Mouse (Mus musculus): ENCODE data around the gene Lonp2. TPM values are rescaled to one million over a fixed set of nuclear protein-coding genes. Genes with fewer than 3 reads are reported as not detected.
A peak's percentile ranks its signal among the peaks of the same experiment; 100 is the strongest.

Gene Lonp2
- total RNA-seq, 2 experiments from 2014 or later, result 59.3 to 68.4 TPM

DNA sequence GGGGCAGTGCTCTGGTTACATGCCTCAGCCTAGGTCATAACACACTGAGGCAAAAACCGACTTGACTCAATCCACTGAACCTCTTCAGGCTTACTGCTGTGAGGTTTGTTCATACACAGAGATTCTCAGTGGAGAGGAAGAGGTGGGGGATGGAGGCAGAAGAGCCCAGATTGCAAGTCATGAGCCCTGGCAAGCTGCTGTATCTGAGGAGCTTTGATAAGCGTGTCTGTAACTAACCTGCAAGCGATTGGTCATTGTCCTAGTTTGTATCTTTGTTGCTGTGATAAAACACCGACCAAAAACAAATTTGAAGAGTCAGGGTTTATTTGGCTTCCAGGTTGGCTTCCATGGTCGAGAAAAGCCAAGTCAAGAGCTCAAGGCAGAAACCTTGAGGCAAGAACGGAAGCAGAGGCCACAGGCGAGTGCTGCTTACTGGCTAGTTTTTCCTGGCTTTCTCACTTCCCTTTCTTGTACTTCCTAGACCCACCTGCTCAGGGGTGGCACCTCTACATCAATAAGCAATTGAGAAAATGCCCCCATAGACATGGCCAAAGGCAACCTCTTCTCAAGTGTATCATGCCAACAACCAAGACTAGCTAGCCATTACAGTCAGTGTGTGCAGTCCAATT is 6.0 kb upstream of the Lonp2 start:
- no peak for DNase-seq (ENCODE audit: low spot score in 2 of 2)

DNA sequence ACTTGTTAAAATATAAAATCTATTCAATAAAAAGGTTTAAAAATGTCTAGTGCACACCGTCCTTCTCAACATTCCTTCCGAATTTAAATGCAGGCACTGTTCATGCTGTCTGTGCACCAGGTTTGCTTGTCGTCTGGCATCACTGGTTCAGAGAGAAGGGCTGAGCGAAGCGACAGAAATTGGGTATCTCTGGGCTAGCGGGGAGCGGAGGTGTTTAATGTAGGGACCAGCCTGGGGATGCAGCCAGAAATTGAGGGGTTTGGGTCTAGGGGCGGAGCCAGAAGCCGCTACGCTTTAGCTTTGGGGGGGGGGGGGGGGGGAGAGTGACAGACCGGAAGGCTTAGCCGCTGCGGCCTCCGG is 312 bp upstream of the Lonp2 start:
- no peak for DNase-seq (ENCODE audit: low spot score in 2 of 2)

DNA sequence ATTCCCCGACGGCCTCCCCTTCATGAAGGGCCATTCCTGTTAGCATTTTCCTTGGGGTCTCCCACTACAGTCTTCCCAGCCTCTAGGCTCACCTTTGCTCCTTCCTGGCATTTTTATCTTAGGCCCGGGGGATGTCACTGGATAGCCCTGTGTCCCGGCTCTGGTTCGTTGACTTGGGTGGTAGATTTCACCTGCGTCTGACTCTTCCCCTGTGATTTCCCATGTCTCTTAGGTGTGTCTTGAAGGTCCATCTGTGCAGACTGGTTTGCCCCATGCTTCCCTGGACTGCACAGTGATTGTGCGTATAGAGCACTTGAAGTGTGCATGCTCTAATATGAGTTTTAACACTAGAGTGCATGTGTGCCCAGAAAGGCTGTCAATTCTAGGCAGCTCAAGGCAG is 1.1 kb downstream of the Lonp2 start:
- no peak for DNase-seq (ENCODE audit: low spot score in 2 of 2)

DNA sequence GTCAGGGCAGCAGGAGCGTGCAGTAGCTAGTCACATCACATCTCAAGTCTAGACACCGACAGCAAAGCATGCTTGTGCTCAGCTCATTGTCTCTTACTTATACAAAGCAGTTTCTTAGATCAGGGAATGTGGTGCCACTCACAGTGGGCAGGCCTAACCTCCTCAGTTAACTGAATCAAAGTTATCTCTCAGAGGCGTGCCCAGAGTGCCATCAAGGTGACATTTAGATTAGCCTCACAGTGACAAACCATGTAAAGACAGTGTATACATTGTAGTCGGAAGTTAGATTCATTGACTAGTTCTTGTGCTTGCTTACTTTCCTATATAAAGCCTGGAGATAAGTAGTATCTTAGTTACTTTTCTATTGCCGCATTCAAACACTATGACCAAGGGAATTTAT is 6.4 kb downstream of the Lonp2 start:
- no peak for DNase-seq (ENCODE audit: low spot score in 2 of 2)

DNA sequence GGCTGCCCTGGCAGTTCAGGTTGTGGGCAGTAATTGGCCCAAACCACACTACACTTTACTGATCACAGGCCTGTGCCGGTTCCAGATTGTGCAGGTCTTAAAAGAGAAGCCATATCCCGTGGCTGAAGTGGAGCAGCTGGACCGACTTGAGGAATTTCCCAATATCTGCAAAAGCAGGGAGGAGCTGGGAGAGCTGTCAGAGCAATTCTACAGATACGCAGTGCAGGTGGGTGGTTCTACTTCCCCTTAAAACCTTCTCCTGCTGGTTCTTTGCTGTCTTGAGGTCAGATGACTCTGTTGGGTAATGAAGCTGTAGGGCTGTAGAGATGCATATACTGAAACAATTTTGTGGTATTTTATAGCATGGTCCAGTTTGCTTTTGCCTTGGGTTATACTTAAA is 7.6 kb downstream of the Lonp2 start:
- no peak for DNase-seq (ENCODE audit: low spot score in 2 of 2)

DNA sequence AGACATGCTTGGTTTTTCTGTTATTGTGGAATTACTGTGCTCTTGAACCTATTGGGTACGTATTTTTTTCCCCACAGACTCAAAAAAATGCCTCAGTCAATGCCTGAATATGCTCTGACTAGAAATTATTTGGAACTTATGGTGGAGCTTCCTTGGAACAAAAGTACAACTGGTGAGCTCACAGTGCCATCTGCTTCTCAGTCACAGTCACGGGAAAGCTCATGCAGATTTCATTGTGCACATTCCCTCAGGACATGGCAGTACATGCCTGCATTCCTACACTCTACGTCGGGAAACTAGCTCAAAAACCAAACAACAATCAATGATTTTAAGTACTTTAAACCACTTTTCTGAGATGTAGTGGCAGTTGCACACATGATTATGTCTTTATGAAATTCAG is 14.0 kb downstream of the Lonp2 start:
- peak in 1 of 2 experiments; percentile 81 for DNase-seq (ENCODE audit: low spot score in 2 of 2)

DNA sequence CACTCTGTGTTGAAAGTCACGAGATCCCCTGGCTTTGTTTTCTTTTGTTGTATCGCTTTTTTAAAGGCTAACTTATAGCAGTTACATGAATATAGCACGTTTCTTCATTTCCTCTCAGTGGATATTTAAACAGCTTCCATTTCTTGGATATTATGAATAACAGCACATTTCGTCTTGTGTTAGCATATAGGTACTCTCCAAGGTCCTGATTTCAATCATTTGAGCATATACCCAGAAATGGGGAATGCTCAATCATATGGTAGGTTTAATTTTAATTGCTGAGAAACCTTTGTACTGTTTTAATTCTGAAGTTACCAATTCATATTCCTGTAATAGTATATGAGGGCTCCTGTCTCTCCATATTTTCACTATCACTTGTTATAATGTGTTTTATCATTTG is 15.1 kb downstream of the Lonp2 start:
- no peak for DNase-seq (ENCODE audit: low spot score in 2 of 2)

DNA sequence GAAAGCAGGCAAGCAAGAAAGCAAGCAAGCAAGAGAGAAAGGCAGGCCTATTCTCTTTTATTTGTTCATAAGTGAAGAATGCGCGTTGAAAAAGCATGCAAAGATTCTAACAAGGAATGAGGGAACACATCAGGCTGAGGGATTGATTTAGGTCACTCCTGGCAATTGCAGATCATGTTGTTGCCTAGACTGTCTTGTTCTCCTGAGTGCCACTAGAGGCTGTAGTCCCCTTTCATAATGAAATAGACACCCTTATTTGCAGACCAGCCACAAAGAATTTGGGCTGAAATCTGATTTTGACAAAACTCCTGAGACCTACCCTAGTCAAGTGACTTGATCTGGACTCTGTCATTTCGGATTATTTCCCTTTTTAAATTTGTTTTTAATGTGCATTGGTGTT is 18.8 kb downstream of the Lonp2 start:
- DNase-seq (ENCODE audit: low spot score in 2 of 2), result no peak

DNA sequence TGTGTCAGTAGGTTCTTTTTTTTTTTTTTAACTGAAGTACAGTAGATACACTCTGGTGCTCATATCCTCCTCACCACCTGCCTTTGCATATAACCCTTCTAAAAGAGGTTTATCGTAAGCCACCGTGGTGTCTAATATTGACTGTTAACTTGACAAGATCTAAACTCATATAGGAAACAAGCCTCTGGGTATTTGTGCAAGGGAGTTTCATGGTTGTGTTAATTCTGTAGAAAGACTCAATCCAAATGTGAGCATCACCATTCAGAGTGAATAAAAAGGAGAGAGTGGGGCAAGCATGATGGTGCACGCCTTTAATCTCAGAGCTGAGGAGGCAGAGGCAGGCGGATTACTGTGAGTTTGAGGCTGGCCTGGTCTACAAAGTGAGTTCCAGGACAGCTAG is 20.8 kb downstream of the Lonp2 start:
- no peak for DNase-seq (ENCODE audit: low spot score in 2 of 2)

DNA sequence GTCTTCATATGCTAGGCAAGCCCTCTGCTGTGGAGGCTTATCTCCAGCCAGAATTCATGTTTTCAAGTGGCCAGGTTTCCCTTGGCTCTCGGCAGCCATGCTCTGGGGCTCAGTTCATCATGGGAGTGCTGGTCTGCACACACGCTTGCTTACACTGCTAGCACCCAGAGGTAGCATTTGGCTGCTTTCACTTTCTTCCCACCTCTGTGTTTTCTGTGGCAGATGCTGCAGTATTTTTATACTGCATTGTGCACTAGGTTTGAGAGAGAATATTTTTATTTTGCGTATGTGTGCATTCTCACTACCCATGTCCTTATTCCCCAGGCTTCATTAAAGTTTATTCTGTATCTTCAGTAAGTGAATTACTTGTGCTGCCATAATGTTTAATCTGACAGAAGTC is 23.9 kb downstream of the Lonp2 start:
- DNase-seq (ENCODE audit: low spot score in 2 of 2), result no peak

DNA sequence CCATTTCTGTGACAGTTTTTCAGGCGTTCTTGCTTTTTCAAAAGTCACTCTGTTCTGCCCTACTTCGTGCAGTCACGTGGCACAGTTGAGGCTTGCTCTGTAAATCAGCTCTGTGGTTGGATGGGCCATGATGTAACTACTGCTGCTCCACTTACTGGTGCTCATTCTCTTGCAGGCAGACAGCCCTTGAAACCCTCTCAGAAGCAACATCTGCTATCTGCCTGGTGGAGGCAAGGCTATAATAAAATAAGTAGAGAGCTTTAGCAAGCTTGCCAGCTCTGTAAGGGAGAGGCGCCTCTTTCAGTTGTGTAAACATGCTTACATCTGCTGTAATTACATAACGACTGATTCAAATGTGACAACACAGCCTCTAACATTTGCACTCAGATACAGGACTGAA is 27.6 kb downstream of the Lonp2 start:
- peak; percentile 35 to 57 for DNase-seq (ENCODE audit: low spot score in 2 of 2)

DNA sequence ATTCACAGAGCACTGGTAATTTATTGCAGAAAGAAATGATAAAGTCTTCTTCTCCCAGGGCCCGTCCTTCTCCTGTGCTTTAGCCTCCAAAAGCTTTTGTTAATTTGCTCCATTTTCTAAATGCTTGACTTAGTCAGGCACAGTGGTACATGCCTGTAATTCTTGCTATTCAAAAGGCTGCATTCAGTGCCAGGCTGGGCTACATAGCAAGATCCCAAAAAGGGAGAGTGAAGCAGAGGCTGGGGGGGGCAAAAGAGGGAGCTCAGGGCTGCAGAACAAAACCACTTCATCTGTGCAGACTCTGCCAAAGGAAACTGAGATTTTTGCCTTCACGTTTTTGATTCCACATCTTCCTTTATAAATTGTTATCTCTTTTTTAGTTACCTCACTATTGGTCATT is 28.7 kb downstream of the Lonp2 start:
- DNase-seq (ENCODE audit: low spot score in 2 of 2), result no peak

DNA sequence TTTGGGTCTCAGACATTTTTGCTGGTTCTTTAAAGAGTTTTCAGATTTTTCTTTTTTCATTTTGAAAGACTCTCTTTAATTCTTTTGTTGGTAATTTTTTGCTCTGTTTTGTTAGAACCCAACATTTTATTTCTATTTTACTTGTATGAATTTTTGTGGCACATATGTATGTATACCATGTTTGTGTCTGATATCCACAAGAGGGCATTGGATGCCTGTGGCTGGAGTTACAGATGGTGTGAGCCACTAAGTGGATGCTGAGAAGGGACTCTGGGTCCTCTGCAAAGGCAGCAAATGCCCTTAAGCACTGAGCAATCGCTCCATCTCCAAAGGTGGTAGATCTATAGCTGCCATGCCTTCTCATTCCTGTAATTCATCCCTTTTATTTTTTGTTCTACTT is 30.7 kb downstream of the Lonp2 start:
- DNase-seq (ENCODE audit: low spot score in 2 of 2), result no peak

DNA sequence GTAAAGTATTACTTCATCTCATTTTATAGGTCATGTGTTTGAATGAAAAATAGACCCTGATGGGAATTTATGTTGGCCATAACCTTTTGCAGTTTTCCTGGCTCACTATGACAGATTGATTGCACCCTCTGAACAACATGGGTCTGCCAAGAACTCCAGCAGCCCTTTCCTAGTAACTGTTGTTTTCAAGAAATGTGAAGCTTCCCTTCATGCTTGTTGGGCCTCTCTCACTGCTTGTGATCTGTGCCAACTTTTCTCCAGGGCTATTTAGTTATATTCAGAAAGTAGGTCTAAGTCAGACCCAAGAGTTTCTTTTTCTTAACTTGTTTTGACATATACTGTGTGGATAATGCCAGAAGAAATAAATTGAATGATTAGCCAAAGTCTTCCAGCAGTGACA is 44.9 kb downstream of the Lonp2 start:
- no peak for DNase-seq (ENCODE audit: low spot score in 2 of 2)

DNA sequence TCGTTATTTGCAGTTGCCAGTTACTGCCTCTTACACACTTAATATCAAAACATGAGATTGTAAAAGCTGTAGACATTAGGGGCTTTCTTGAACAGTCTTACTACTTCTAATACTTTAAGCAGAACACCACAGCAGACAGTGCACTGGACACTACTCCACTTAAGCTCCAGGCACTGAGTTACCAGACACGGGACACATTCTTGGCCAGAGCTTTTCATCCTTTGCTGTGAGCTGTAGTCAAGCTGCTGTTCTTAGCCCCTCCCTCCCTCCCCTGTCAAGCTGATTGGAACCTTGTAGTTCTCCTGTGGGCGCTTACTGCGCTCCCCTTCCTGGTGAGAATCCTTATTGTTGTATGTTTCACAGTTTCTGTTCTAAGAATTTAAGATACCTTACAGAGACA is 45.4 kb downstream of the Lonp2 start:
- DNase-seq (ENCODE audit: low spot score in 2 of 2), result no peak

DNA sequence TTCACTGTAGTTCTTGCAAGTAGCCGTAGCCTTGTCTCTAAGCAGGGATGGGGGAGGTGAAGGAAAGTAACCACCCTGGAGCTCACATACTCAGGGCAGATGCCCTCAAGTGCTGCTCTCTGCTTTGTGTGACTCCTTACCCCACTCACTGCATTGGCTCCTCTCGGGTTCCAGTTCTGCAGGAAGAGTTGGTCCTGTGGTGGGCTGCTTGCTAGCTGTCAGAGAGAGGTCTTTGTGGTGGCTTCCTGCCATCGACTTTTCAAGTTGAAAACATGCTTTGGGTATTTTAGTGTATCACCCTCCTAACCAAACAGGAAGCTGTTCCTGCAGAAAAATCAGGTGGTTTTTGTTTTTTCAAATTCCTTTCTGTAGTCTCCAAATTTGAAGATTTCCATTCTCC is 62.8 kb downstream of the Lonp2 start:
- DNase-seq (ENCODE audit: low spot score in 2 of 2), result no peak

DNA sequence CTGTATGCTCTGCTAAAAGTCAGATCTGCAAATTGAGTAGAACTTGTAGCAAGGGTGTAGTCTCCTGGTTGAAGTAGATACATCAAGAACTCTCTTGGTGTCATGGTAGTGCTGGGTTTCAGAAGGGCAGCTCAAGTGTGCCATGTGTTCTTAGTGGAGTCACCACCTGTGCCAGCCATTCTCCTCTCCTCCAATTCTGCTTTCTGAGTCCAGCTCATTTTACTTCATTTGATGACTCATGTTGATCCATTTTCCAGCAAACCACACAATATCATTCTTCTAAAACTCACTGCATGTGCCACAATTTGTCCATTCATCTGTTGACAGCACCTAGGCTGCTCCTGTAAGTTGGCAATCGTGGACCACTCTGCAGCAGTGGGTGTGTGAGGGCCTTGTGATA is 68.3 kb downstream of the Lonp2 start:
- no peak for DNase-seq (ENCODE audit: low spot score in 2 of 2)

DNA sequence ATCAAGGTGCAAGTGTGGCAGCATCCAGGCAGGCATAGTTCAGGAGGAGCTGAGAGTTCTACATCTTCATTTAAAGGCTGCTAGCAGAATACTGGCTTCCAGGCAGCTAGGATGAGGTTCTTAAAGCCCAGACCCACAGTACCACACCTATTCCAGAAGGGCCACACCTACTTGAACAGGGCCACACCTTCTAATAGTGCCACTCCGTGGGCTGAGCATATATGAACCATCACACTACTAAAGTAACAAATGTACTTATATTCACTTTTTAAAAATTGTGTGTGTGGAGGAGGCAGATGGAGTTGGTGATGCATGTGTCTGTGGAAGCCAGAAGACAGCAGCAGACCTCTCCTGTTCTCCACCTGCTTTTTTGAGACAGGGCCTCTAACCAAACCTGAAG is 70.2 kb downstream of the Lonp2 start:
- DNase-seq (ENCODE audit: low spot score in 2 of 2), result no peak

DNA sequence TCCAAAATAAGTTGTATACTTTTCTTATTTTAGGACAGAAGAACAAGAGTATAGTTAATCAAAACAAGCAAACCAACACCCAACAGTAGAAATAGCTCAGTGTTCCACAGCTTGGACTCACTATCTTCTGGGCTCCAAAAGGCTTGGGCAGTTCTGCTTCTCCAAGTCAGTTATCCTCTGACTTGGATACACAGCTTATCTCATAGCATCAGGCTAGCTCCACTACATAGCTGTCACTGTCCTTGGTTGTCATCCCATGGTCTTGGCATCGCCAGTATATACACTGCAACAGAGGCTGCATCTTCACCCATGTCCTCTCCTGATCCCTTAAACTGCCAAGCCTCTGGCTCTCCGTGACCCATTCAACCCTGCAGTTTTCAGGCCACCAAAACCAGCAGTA is 71.9 kb downstream of the Lonp2 start:
- DNase-seq (ENCODE audit: low spot score in 2 of 2), result no peak

DNA sequence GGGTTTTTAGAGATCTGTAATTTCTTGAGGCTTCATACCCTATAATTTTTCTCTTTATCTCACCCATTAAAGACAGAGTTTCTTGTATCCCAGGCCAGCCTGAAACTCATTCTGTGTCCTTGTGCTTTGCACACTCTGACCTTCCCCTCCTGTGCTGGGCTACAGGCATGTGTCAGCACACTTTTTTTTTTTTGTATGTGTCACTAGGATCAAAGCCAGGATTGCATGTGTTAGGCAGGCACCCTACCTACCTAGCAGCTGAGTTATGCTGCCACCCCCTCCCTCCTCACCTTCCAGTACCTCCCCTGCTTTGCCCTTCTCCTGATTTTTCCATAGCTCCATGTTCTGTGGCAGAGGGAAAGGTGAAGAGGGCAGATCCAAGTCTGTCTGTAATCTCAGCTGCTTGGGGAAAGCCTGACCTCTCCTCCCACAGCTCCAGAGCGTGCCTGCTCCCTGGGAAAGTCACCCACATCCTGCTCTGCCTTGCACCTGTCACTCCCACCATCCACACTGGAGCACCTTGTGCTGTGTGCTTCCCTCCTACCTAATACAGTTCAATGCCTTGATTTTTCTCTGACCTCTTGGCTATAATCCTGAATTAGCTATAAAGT is 75.1 kb downstream of the Lonp2 start:
- no peak for DNase-seq (ENCODE audit: low spot score in 2 of 2)

DNA sequence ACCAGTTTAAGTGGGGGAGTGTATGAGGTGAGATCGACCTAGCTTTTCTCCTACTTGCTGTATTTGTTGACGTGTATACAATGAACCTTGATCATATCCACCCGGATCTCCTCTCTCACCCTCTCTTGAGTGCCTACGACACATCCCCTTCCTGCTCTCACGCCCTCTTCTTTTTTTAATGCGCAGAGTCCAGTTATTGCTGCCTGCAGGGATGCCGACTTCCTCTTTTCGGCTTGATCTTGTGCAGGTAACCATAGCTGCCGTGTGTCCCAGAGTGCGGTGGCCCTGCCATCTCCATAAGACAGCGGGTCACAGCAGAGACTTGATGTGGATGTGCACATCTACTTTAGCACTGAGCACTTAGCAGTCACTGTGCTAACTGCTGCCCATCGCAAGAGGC is 75.6 kb downstream of the Lonp2 start:
- DNase-seq (ENCODE audit: low spot score in 2 of 2), result no peak

DNA sequence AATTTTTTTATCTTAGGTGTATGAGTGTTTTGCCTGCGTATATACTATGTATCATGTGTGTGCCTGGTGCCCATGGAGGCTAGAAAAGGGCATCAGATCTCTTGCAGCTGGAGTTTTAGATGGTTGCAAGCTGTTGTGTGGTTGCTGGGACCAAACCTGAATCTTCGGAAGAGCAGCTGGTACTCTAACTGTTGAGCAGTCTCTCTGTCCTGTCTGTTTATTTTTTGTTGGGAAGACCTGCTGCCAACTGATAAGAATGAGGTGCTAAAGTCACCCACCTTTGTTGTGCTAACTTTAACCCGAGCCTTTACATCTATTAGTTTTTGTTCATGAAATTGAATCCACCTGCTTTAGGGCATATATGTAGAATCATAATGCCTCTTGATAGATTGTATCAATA is 78.6 kb downstream of the Lonp2 start:
- no peak for DNase-seq (ENCODE audit: low spot score in 2 of 2)

DNA sequence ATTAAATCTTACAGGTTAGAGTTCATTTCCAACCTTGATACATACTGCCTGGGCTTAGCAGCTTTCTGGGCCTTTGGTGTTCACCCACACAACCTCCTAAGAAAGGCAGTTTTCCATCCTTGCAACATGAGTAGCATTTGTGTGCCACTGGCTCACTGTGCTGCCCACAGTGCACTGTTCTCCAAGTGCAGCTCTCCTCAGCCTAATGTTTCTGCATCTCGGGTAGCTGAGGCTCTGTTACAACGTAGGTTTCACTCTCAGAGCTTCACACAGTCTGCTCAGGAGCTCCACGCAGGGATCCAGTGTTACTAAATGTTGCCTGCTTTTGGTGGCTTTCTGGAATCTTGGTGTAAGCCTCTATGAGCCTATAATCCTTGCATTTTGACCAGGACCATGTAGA is 81.5 kb downstream of the Lonp2 start:
- no peak for DNase-seq (ENCODE audit: low spot score in 2 of 2)

DNA sequence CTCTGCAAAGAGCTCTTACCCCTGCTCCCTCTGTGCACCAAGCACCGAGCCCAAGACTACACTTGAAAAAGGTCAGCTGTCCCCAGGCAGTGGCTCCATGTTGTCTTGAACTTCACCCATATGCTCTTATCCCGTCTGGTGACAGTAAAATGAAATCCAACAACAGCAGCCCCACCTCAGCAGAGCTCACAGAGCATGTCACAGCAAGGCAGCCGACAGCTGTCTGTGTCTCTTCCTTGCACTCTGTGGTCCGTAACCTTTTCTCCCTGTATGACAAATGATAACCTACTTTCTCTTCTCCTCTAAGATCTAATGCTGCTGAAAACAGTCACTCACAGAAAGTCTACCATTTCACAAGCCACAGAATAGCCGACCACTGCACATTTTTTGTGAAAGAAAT is 82.9 kb downstream of the Lonp2 start:
- no peak for DNase-seq (ENCODE audit: low spot score in 2 of 2)
